Mouse (Mus musculus): Measurements from ENCODE around the gene Ajuba.
A peak's percentile ranks its signal among the peaks of the same experiment; 100 is the strongest.
"Not testable (repeated sequence)": the region's sequence is repeated elsewhere in the genome, so short reads cannot be mapped to it uniquely, and the experiment has no call there.

The Ajuba gene

GRCm38 (mm10) chr14:54577089-54577982, at the start of gene Ajuba:
Gene Ajuba (minus strand): TSS chr14:54577558.
- DNase-seq (ENCODE audit: low read depth, low spot score): no peak

GRCm38 (mm10) chr14:54624976-54625375, 47.6 kb upstream of the Ajuba start:
- DNase-seq (ENCODE audit: low read depth, low spot score): no peak

DNA sequence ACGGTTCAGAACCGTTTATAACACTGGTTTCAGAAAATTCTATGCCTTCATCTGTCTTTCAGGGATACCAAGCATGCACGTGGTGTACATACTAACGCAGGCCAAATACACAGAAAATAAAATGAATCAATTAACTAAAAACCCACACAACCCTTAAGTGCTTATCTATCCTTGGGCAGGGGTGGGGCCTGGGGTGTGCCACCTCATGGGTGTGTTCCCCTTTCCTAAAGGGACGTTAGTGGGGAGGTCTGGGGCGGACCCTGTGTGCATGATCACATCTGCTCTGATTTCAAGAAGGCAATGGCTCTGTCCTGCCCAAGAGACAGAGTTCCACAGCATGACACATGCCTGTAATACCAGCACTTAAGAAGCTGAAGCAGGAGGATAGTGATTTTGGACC, 46.0 kb upstream of the Ajuba start:
- no peak for DNase-seq (ENCODE audit: low read depth, low spot score)

GRCm38 (mm10) chr14:54621133-54621532, 43.8 kb upstream of the Ajuba start, which contains the start of gene Psmb11:
Gene Psmb11 (plus strand): TSS chr14:54621433.
- DNase-seq (ENCODE audit: low read depth, low spot score): no peak

- peak; percentile 74 for DNase-seq (ENCODE audit: low read depth, low spot score)
These were observed 40.6 kb upstream of the Ajuba start, which contains the start of gene Psmb5 for GRCm38 (mm10) chr14:54617897-54618365. Gene Psmb5 (minus strand): TSS chr14:54618022.

DNA sequence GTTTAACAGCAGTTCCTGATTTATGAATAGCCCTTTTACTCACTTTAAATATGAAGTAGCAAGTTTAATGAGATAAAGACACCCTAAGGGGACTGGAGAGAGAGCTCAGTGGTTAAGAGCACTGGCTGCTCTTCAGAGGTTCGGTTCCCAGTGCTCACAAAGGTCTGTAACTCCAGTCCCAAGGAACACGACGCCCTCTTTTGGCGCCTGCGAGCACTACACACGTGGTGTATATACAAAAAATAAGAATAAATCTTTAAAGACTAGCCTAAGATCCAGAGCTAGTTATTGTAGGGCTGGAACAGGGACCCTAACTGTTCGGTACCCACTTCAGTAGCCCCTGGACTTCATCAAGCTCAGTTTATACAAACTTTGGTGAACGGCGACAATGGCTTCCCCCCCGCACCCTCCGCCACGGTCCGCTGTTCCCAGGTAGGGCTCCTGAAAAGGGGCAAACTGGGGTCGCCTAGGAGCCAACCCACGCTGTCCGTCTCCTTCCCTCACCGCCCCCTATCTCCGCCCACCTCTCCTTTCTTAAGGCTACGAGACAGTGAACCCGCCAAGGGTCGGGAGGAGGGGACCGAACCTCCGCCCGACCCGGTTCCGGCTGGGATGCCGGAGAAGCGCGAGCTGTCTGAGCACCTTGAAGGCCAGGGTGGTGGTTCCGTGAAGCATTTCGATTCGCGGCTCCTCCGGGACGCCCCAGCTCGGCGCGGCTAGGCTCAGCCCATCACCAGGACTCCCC, 40.0 kb upstream of the Ajuba start:
- DNase-seq (ENCODE audit: low read depth, low spot score): no peak

- DNase-seq (ENCODE audit: low read depth, low spot score): no peak
These were observed 39.0 kb upstream of the Ajuba start for GRCm38 (mm10) chr14:54616226-54616825.

DNA sequence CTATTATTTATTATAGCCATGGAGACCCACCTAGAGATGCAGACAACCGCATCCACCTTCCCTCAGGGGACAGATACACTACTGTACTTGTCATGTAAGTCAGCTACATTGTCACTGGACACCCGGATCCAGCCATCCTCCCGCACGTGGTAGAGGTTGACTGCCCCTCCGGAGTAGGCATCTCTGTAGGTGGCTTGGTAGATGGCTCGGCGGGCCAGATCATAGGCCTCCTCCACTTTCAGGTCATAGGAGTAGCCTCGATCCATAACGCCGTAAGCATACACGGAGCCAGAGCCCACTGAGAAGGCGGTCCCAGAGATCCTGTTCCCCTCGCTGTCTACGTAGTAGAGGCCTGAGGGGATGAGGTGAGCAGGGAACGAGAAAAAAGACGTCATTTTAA, 36.8 kb upstream of the Ajuba start:
- not testable (repeated sequence) for DNase-seq (ENCODE audit: low read depth, low spot score)

- DNase-seq (ENCODE audit: low read depth, low spot score): no peak
These were observed 33.3 kb upstream of the Ajuba start for GRCm38 (mm10) chr14:54610648-54611047.

GRCm38 (mm10) chr14:54609962-54610361, 32.6 kb upstream of the Ajuba start:
- DNase-seq (ENCODE audit: low read depth, low spot score): no peak

DNA sequence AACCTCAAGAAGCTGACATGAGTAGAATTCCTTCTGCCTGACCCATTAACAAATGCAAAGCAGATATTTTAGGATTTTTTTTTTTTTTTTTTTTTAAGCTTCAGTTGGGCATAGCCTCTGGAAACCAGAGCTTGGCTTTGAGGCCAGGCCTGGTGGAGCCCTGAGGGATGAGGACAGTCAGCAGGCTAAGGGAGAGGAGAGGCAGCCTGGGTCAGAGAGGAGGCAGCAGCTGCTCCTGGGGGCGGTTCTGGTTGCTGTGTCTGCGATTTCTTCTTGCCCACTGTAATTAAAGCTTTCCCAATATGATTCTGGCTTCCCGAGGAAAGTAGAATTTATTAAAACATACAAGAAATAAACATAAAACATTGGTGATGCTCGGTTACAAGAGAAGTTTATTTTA, 31.9 kb upstream of the Ajuba start:
- DNase-seq (ENCODE audit: low read depth, low spot score): no peak

DNA sequence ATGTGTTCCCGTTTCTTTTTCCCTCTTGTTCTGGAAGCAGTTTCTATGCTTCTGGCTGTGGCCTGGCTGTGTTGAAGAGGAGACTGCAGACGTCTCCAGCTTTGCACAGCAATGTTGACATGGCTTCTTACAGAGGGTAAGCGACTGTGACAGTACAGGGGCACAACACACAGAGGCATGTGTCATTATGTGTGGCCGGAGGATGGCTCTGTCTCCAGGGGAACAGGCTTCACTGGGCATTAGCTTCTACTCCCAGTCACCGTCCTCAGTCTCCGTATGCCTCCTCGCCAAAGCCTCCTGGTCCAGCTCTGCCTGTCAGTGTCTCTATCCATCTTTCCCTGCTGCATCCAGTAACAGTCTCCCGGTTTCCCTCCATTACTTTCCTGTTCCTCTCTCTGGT, 29.9 kb upstream of the Ajuba start:
- no peak for DNase-seq (ENCODE audit: low read depth, low spot score)

DNA sequence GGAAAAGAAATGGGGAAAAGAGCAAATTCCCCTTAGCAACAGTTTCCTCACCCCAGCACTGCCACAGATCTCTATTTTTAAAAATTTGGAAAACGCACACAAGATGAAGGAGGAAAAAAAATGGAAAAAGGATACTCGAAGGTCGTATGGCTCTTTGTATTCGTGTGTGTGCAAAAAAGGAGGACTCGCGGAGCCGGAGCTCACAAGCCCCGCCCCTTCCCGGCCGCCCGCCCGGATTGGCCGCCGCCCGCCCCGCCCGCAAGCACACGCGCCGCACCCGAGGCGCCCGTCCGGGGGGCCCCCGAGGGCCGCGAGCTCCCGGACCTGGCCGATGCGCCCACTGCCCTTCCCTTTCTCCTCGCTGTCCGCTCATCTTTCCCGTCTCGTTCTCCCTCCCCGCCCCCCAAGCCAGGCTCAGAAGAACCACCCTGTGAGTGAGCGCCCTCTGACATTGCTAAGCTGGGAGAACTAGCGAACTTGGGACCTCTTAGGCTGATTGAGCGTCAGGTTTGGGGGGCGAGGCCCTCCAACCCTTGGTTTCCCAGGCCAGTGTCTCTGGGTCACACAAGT, 28.5 kb upstream of the Ajuba start, which contains the start of gene 4931414P19Rik:
TSS of gene 4931414P19Rik (minus strand) at position 242 of the 570 bp plus-strand sequence.
- no peak for DNase-seq (ENCODE audit: low read depth, low spot score)

DNA sequence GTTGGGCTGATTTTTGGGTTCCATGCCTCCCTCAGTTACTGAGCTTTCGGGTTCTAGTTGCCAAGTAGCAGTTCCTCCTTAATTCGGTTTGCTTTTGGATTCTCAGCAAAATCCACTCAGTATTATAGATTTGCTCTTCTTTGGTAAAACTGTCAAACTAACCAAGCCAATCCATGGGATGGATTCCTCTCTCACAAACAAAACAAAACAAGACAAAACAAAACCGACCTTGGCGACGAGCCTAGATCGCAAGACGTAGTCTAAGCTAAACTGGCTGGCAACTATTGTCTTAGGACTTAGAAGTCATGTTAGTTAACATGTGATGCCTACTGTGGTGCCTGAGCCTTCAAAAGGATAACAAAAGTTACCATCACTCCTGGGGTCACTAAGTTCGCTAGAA, 26.3 kb upstream of the Ajuba start:
- no peak for DNase-seq (ENCODE audit: low read depth, low spot score)

DNA sequence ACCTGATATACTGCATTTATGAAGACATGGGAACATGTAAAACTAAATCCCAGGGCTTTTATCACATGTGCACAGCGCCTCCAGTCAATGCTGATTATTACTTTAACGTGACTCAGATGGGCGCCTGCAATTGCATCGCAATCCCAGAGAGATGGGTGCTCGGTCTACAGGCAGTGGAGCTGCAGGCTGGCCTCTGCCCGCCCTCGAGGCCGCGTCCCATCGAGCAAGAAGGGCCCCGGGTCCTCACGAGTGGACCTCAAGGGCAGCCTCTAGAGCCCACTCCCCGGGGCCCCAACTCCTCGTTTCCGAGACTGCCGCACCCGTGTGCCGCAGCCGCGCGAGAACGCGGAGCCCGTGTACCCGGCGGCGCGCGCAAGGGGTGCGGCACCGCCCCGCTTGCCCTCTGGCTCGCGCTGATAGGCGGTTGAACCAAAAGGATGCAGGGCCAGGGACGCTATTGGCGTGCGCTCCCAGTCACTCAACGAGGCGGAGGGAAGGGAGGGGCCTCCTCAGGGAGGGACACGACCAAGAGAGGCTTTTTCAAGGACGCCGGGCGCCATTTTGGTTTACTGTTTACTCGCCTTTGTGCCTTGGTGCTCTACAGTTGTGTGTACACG, 25.8 kb upstream of the Ajuba start:
- DNase-seq (ENCODE audit: low read depth, low spot score): peak; percentile 94

- DNase-seq (ENCODE audit: low read depth, low spot score): no peak
These were observed 25.3 kb upstream of the Ajuba start for GRCm38 (mm10) chr14:54602613-54603012.

- DNase-seq (ENCODE audit: low read depth, low spot score): no peak
These were observed 24.2 kb upstream of the Ajuba start for GRCm38 (mm10) chr14:54601601-54602000.

DNA sequence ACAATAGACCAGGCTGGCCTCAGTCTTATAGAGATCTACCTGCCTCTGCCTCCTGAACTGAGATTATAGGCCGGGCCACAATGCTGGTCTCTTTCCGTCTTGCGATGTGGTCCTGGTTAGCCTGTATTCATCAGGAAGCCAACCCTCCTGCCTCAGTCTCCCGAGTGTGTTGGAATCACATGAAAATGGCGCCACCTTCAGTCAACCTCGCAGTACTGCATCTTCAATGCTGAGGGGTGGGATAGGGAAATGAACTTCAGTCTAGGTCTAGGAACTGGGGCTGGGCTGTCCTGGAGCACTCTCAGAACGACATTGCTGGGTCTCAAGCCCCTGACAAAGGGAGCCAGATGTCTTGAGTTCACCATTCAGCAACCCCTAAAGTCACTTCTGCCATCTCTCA, 19.7 kb upstream of the Ajuba start:
- no peak for DNase-seq (ENCODE audit: low read depth, low spot score)

GRCm38 (mm10) chr14:54594631-54595414, 17.5 kb upstream of the Ajuba start:
- DNase-seq (ENCODE audit: low read depth, low spot score): no peak

DNA sequence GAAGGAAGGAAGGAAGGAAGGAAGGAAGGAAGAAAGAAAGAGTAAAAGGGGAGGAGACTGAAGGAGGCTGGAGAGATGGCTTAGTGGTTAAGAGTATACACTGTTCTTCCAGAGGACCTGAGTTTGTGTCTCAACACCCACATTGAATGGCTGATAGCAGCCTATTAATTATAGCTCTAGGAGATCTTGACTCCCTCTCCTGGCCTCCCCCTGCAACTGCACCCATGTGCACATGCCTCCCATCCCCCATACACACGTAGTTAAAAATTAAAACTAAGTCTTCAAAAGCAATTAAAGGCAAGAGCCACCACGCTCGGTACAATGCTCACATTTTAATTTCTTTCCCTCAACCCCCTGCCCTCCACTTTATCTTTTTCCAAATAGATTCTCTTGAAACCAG, 16.7 kb upstream of the Ajuba start:
- no peak for DNase-seq (ENCODE audit: low read depth, low spot score)

Data from WW6 (cell line).